Mouse (Mus musculus): ENCODE measurements around the gene Xlr5a. TPM values are rescaled to one million over a fixed set of nuclear protein-coding genes. Genes with fewer than 3 reads are reported as not detected.
A peak's percentile ranks its signal among the peaks of the same experiment; 100 is the strongest.
"Not testable (repeated sequence)": the region's sequence is repeated elsewhere in the genome, so short reads cannot be mapped to it uniquely, and the experiment has no call there.

The Xlr5a gene
- polyA plus RNA-seq, 1 experiment from 2014 or later: not detected

- H3K4me1 ChIP-seq (ENCODE audit: insufficient read depth); H3K4me2 ChIP-seq (ENCODE audit: low read depth, low read length); H3K9ac ChIP-seq (replicated peaks); ATAC-seq; H3K27ac ChIP-seq (ENCODE audit: low read depth); H3K4me3 ChIP-seq (ENCODE audit: low read depth, low read length); H3K36me3 ChIP-seq (replicated peaks; ENCODE audit: insufficient read depth, low read length); DNase-seq; H3K9me3 ChIP-seq (ENCODE audit: low read length); H3K27me3 ChIP-seq (ENCODE audit: insufficient read depth, low read length): not testable (repeated sequence)
- no CpG with 5 or more reads among the region's 20 CpGs for WGBS (ENCODE audit: insufficient replicate concordance)
Observed at GRCm38 (mm10) chrX:73148496-73148895, 144.3 kb downstream of the Xlr5a start, which contains the start of gene Xlr5b. Xlr5b (plus strand) TSS chrX:73148796.

GRCm38 (mm10) chrX:73143218-73143618 is 149.6 kb downstream of the Xlr5a start:
- not testable (repeated sequence) for H3K36me3 ChIP-seq (replicated peaks; ENCODE audit: insufficient read depth, low read length); H3K27ac ChIP-seq (ENCODE audit: low read depth); H3K4me2 ChIP-seq (ENCODE audit: low read depth, low read length); H3K27me3 ChIP-seq (ENCODE audit: insufficient read depth, low read length); DNase-seq; H3K9me3 ChIP-seq (ENCODE audit: low read length); H3K9ac ChIP-seq (replicated peaks); H3K4me3 ChIP-seq (ENCODE audit: low read depth, low read length); H3K4me1 ChIP-seq (ENCODE audit: insufficient read depth)
- WGBS (ENCODE audit: insufficient replicate concordance): no CpG with 5 or more reads among the region's 7 CpGs
- ATAC-seq: peak; percentile 94

- H3K36me3 ChIP-seq (replicated peaks; ENCODE audit: insufficient read depth, low read length); DNase-seq; H3K9ac ChIP-seq (replicated peaks); H3K27me3 ChIP-seq (ENCODE audit: insufficient read depth, low read length); H3K4me3 ChIP-seq (ENCODE audit: low read depth, low read length); H3K4me1 ChIP-seq (ENCODE audit: insufficient read depth); H3K4me2 ChIP-seq (ENCODE audit: low read depth, low read length); H3K9me3 ChIP-seq (ENCODE audit: low read length); H3K27ac ChIP-seq (ENCODE audit: low read depth): not testable (repeated sequence)
- ATAC-seq: peak; percentile 92
- no CpG with 5 or more reads among the region's 12 CpGs for WGBS (ENCODE audit: insufficient replicate concordance)
Observed at GRCm38 (mm10) chrX:73122859-73123829, 169.6 kb downstream of the Xlr5a start.

DNA sequence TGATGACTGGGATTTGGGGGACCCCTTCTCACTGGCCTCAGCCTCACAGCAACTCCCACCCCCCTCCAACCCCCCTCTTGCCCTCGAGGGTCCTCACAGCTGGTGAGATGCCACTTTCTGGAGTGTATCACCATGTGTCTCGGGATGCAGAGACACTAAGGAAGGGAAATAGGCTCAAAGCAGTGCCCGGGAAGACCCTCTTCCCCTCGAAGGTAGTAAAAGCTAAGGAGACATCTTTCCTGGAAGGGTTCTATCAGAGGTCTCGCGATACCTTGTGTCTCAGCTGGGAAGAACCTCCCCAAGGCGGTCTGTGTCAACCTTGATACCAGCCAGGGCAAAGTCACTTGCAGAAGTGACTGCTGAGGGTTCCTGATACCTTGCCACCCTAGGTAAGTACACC is 176.0 kb downstream of the Xlr5a start, which contains the start of gene Gm14685:
Gm14685 (plus strand) TSS at position 301 of the 400 bp plus-strand sequence.
- no CpG with 5 or more reads among the region's 7 CpGs for WGBS (ENCODE audit: insufficient replicate concordance)
- H3K4me1 ChIP-seq (ENCODE audit: insufficient read depth); H3K4me2 ChIP-seq (ENCODE audit: low read depth, low read length); H3K4me3 ChIP-seq (ENCODE audit: low read depth, low read length); H3K27me3 ChIP-seq (ENCODE audit: insufficient read depth, low read length); H3K9ac ChIP-seq (replicated peaks); H3K36me3 ChIP-seq (replicated peaks; ENCODE audit: insufficient read depth, low read length); ATAC-seq; H3K9me3 ChIP-seq (ENCODE audit: low read length); H3K27ac ChIP-seq (ENCODE audit: low read depth); DNase-seq: not testable (repeated sequence)

- H3K4me3 ChIP-seq (ENCODE audit: low read depth, low read length); H3K36me3 ChIP-seq (replicated peaks; ENCODE audit: insufficient read depth, low read length); H3K4me2 ChIP-seq (ENCODE audit: low read depth, low read length); H3K4me1 ChIP-seq (ENCODE audit: insufficient read depth); H3K9ac ChIP-seq (replicated peaks); H3K27ac ChIP-seq (ENCODE audit: low read depth); H3K27me3 ChIP-seq (ENCODE audit: insufficient read depth, low read length); H3K9me3 ChIP-seq (ENCODE audit: low read length): not testable (repeated sequence)
- 0 out of 2 replicates have a peak, but pooled peaks have one; percentile 23 for ATAC-seq
- WGBS (ENCODE audit: insufficient replicate concordance): 72% methylated on average over 13 of the region's 13 CpGs
- peak; percentile 8 for DNase-seq
Observed at GRCm38 (mm10) chrX:73096941-73097508, 195.8 kb downstream of the Xlr5a start, which contains the start of gene Xlr3a. Xlr3a (minus strand) TSS chrX:73097095.

GRCm38 (mm10) chrX:73082267-73083055 is 210.3 kb downstream of the Xlr5a start, which contains the start of gene Xlr4a:
Xlr4a (minus strand) TSS chrX:73082478.
- not testable (repeated sequence) for H3K9ac ChIP-seq (replicated peaks)

GRCm38 (mm10) chrX:73066765-73067312 is 225.9 kb downstream of the Xlr5a start:
- WGBS (ENCODE audit: insufficient replicate concordance): no CpG with 5 or more reads among the region's 5 CpGs
- H3K4me2 ChIP-seq (ENCODE audit: low read depth, low read length); H3K27me3 ChIP-seq (ENCODE audit: insufficient read depth, low read length); H3K9me3 ChIP-seq (ENCODE audit: low read length); H3K27ac ChIP-seq (ENCODE audit: low read depth); ATAC-seq; DNase-seq; H3K36me3 ChIP-seq (replicated peaks; ENCODE audit: insufficient read depth, low read length); H3K4me3 ChIP-seq (ENCODE audit: low read depth, low read length); H3K9ac ChIP-seq (replicated peaks); H3K4me1 ChIP-seq (ENCODE audit: insufficient read depth): not testable (repeated sequence)

More at GRCm38 (mm10) chrX:73082267-73083055, 210.3 kb downstream of the Xlr5a start, which contains the start of gene Xlr4a:
- not testable (repeated sequence) for H3K27ac ChIP-seq (ENCODE audit: low read depth); ATAC-seq; DNase-seq; H3K36me3 ChIP-seq (replicated peaks; ENCODE audit: insufficient read depth, low read length); H3K27me3 ChIP-seq (ENCODE audit: insufficient read depth, low read length); H3K4me3 ChIP-seq (ENCODE audit: low read depth, low read length); H3K9me3 ChIP-seq (ENCODE audit: low read length); H3K4me2 ChIP-seq (ENCODE audit: low read depth, low read length); H3K4me1 ChIP-seq (ENCODE audit: insufficient read depth)
- 64% methylated on average over 19 of the region's 19 CpGs for WGBS (ENCODE audit: insufficient replicate concordance)
